Mouse (Mus musculus) gastrocnemius, postnatal 14 days (tissue): ENCODE data around the gene Myl6b. TPM values are rescaled to one million over a fixed set of nuclear protein-coding genes. Genes with fewer than 3 reads are reported as not detected.
A peak's percentile ranks its signal among the peaks of the same experiment; 100 is the strongest.
"Not testable (repeated sequence)": the region's sequence is repeated elsewhere in the genome, so short reads cannot be mapped to it uniquely, and the experiment has no call there.

Experiments
- DNase-seq: peaks from one replicate; pipeline ENCODE4 v3.0.0; 2021; ENCODE audit warnings: mixed read lengths
- intact Hi-C: fragments of 180-260 bp; cut with DNase I; formaldehyde crosslinking; loops from one replicate; pipeline ENCODE4 v1.15.1; 2025; ENCODE audit warnings: low total_unique reads
- total RNA-seq, 2 experiments: library from RNA; stranded (reverse); gene quantifications; 2 replicates each; pipeline ENCODE4 v1.2.3; 2021

The Myl6b gene
- total RNA-seq, 2 experiments from 2014 or later = 54.6 to 180 TPM

- intact Hi-C loops = no loop called here
Observed at GRCm38 (mm10) chr10:128496509-128497077, 1.9 kb downstream of the Myl6b start.

GRCm38 (mm10) chr10:128495903-128496302 lies 2.6 kb downstream of the Myl6b start:
- intact Hi-C loops = no loop called here
- no peak for DNase-seq

More at GRCm38 (mm10) chr10:128496509-128497077, 1.9 kb downstream of the Myl6b start:
- DNase-seq = no peak

DNA sequence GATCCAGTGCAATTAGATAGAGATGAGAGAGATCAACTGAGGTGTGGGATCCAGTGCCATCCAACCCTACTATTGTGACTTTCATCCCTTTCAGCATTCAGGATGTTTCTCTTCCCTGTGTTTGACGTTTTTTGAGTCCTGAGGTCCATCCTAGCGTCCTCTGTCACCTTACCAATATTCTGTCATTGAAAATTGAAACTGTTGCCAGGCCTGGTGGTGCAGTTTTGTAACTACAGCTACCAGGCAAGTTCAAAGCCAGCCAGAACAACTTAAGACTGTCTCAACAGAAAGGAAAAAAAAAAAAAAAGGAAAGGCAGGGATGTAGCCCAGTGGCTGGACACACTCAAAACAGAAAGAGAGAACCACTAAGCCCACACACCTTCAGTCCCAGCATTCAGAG lies 3.2 kb downstream of the Myl6b start:
- intact Hi-C loops = no loop called here
- no peak for DNase-seq

DNA sequence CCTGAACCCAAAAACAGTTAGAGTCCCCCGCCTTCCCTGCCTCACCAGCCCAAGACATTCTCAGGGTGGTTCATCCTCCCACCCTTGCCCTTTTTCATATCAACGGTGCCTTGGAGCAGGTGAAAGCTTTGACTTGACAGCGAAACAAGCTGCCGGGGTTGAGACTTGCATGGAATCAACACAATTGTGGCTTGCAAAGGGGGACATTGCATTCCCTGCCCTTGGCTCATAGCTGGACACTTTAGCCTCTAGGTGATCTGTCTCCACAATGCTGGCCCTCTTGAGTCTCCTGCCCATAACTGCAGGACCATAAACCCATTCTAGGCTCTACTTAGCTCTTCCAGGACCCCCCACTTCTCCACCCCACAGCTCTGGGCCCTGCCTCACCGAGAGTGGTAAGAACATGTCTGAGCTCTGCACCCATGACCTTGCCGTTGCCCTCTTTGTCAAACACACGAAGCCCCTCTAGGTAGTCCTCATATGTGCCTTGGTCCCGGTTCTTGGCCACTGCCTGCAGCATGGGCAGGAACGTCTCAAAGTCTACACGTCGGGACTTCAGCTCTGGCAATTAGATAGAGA lies 3.7 kb downstream of the Myl6b start:
- intact Hi-C loops = no loop called here
- no peak for DNase-seq

DNA sequence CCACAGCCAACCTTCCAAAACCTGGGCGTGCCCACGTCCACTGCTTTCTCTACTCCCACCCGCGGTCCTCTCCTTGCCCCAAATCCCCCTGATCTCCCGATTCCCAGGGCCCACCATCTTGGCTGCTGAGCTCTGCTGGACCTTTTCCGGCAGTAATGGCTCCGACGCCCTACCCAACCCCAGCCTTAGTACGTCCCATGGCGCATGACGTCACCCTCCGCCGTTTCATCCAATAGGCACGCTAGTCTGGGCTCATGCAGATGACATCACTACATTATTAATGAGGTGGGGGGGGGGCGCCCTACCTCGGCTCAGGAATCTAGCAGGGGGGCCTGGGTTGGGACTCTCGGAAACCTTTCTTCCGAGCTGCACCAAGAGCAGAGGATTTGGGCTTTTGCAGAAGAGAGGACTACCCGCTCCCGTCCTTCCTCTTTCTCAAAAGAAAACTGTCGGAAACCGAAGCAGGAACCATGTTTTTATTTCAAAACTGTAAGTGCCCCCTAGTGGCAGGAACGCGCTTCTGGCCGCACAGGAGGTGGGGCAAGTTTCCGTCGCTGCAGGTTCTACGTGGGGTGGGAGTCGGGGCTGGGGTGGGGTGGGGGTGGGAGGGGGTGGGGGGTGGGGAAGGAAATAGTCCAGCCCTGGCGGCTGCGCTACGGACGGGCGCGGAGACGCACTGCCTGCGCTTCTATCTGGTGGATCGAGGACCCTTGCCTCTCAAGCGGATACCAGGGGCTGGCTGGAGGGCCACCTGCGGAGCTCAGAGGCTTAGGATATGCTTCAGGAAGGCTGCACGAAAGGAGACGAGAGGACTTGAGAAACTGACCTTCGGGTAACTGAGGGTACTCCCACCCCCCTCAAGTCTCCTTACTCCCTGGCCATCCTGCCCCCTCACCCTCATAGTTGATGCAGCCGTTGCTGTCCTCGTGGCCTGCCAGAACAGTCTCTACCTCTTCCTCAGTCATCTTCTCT lies 4.5 kb downstream of the Myl6b start, which contains the start of gene Myl6:
TSS of gene Myl6 (minus strand) at position 451 of the 972 bp plus-strand sequence.
- intact Hi-C loops = no loop called here
- DNase-seq = peak; percentile 98

DNA sequence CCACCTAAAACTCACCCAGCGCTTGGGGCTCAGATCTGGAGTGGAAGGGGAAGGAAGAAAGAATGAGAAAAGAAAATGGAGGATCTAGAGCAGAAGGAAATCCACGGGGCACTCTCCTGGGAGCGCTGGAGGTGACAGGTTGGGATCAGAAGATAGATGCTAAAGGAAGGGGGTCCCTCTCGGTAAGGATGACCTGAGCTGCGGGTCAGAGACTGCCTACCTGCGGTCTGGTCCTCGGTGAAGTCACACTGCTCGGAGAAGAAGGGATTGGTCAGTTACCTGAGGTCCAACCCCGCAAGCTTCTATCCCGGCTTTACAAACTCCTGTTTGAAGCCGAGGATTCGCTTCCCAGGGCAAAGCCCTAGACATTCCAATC lies 5.2 kb downstream of the Myl6b start:
- no peak for DNase-seq
- intact Hi-C loops = no loop called here

- DNase-seq = peak; percentile 54
- intact Hi-C loops = no loop called here
Observed at GRCm38 (mm10) chr10:128492633-128493311, 5.7 kb downstream of the Myl6b start.

GRCm38 (mm10) chr10:128492051-128492450 lies 6.4 kb downstream of the Myl6b start:
- intact Hi-C loops, DNase-seq: not testable (repeated sequence)

DNA sequence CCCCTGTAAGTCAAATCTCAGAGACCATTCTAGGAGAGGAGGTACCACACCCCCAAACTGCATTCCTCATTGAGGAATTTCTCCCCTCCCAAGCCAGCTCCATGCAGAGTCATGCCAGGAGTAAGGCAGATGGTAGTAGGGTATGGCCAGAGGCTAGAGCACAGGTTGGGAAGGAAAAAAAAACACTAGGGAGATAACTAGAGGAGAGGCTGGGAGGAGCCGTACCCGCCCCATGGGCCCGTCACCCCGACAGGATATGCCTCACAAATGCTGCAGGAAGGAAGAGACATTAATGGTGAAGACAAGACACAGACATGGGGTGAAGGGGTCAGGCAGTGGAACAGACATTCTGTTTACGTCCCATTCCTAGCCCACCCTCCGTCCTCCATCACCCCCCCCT lies 7.0 kb downstream of the Myl6b start:
- intact Hi-C loops = no loop called here
- no peak for DNase-seq

GRCm38 (mm10) chr10:128490912-128491311 lies 7.6 kb downstream of the Myl6b start:
- no peak for DNase-seq
- intact Hi-C loops = no loop called here

DNA sequence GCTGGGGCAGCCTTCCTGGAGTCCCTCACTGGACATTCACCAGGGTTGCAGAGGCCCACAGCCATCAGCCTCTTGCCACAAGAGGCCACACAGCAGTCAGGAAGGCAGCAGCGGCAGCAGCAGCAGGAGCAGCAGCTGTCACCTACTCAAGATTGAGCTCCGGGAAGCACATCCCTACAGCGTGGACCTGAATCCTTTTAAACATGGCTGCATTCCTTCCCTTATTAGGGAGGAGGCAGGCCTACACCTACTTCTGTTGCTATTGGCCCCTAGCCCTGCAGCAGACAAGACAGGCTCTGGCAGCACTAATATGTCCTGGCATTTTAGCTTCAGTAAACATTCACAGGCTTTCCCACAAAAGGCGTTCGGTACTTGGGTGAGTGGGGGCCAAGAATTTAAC lies 8.3 kb downstream of the Myl6b start:
- intact Hi-C loops = no loop called here
- no peak for DNase-seq

DNA sequence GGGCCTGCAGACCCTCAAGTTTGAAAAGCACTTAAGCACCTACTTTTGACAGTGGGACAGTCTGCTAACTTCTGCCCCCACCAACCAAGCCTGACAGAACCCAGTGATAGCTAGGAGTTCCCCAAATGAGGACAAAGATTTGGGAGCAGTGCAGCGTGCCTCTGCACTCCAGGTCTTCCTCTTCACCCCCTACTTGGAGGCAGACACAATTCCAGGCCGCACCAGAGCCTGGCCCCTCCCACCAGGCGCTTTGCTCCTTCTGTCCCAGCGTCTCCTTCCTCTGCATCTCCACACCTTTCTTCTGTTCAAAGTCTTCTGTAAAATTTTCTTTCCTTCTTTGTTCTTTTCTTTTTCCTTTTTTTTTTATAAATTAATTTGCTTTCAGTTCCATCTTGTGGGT lies 8.7 kb downstream of the Myl6b start:
- DNase-seq = no peak
- intact Hi-C loops = no loop called here

DNA sequence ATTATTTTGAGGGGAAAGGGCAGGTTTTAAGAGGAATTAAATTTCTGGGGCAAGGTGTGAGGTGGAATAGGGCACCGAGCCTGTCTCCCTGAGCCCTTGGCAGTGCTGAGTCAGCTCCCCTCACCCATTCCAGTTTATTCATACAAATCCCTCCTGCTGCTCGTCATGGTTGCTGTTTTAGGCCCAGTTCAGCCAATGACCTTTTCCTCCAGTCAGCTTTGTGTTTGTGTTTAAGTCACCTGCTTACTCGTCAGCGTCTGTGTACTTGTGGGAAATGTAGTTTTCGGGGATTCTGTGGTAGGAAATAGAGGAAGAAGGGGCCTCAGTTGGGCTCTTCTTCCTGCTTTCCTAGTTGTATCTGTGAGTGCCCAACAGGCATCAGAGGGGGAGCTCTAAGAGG lies 9.1 kb downstream of the Myl6b start:
- intact Hi-C loops = no loop called here
- DNase-seq = no peak

DNA sequence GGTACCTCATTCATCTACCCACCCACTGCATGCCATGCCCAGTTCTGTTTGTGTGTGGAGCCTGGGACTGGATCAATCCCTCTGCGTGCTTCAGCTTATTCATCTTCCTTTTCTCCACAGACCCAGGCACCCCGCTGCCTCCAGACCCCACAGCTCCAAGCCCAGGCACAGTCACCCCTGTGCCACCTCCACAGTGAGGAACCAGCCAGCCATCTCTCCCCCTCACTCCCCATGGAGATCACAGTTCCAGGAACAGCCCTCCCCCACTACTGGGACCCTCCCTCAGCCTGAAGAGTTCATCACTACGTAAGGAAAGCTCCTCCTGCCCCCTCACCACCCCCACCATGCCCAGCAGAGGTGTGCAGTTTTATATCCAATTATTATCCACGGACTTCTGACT lies 9.7 kb downstream of the Myl6b start:
- no peak for DNase-seq
- intact Hi-C loops = no loop called here

- intact Hi-C loops = no loop called here
- no peak for DNase-seq
Observed at GRCm38 (mm10) chr10:128487861-128488712, 10.4 kb downstream of the Myl6b start.

DNA sequence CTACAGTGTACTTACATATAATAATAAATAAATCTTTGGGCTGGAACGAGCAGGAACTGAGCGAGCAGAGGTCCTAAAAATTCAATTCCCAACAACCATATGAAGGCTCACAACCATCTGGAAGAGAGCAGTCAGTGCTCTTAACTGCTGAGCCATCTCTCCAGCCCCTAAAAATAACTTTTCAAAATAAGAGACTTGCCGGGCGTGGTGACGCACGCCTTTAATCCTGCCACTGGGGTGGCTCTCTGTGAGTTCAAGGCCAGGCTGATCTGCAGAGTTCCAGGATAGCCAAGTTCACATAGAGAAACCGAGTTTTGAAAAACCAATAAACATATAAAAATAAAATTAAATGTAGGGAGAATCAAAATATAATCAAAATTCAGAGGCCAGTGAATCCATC lies 12.1 kb downstream of the Myl6b start:
- intact Hi-C loops = no loop called here
- no peak for DNase-seq

GRCm38 (mm10) chr10:128474366-128474765 lies 24.1 kb downstream of the Myl6b start:
- intact Hi-C loops = no loop called here
- no peak for DNase-seq

- DNase-seq = no peak
- intact Hi-C loops = no loop called here
Observed at GRCm38 (mm10) chr10:128460270-128460630, 38.2 kb downstream of the Myl6b start.
